Mouse (Mus musculus): ENCODE data around the gene Cdk11b. TPM values are rescaled to one million over a fixed set of nuclear protein-coding genes. Genes with fewer than 3 reads are reported as not detected.
"Not testable (repeated sequence)": the region's sequence is repeated elsewhere in the genome, so short reads cannot be mapped to it uniquely, and the experiment has no call there.

Cdk11b gene
- polyA plus RNA-seq, 1 experiment: 145 TPM

GRCm38 (mm10) chr4:155635766-155636499 is 11.3 kb downstream of the Cdk11b start:
- Histone ChIP-seq H3K4me3 (ENCODE audit: insufficient read depth, low read depth, low read length) (no peak overlapping the region), H3K27ac (ENCODE audit: insufficient read depth, low read depth, low read length) (no peak overlapping the region), H3K4me1 (ENCODE audit: control insufficient read depth, insufficient read depth, low read length) (no peaks in the 10 kb centered on the region)
- TF ChIP-seq CTCF (IDR thresholded peaks at IDR 0.05; ENCODE audit: insufficient read depth, low read depth, low read length) (no peak), POLR2A (IDR thresholded peaks at IDR 0.05; ENCODE audit: insufficient read depth, low read depth, low read length) (no peak)

GRCm38 (mm10) chr4:155643531-155643930 is 18.9 kb downstream of the Cdk11b start:
- no peak overlapping the region for H3K27ac ChIP-seq (ENCODE audit: insufficient read depth, low read depth, low read length)
- WGBS: 55% methylated on average over 1 of the region's 1 CpGs
- no peak overlapping the region for H3K4me3 ChIP-seq (ENCODE audit: insufficient read depth, low read depth, low read length)
- H3K4me1 ChIP-seq (ENCODE audit: control insufficient read depth, insufficient read depth, low read length): no peaks in the 10 kb centered on the region
- no peak for TF ChIP-seq CTCF (IDR thresholded peaks at IDR 0.05; ENCODE audit: insufficient read depth, low read depth, low read length)
- TF ChIP-seq POLR2A (IDR thresholded peaks at IDR 0.05; ENCODE audit: insufficient read depth, low read depth, low read length): no peak

GRCm38 (mm10) chr4:155645308-155645707 is 20.7 kb downstream of the Cdk11b start, which contains the start of gene Gm10563:
Gene Gm10563 (minus strand): TSS chr4:155645408.
- H3K4me1 ChIP-seq (ENCODE audit: control insufficient read depth, insufficient read depth, low read length); H3K27ac ChIP-seq (ENCODE audit: insufficient read depth, low read depth, low read length); H3K4me3 ChIP-seq (ENCODE audit: insufficient read depth, low read depth, low read length): not testable (repeated sequence)
- WGBS: 96% methylated on average over 2 of the region's 2 CpGs

DNA sequence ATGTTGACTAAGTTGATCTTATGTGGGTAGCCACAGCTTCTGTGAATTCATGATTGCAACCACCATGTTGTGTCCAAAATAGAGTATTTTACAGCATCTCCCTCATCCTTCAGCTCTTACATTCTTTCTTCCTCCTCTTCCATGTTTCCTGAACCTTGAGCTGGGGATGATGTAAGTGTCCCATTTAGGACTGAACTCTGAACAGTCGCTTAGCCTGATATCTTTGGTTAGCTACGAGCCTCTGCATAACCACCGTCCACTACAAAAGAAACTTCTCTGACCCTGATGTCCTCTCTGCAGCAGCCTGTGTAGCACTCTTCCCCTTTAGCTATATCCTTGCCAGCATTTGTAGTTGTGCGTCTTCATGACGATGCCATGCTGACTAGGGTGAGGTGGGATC is 21.1 kb downstream of the Cdk11b start:
- whole genome bisulfite sequencing: 92% methylated on average over 5 of the region's 5 CpGs
- no peaks in the 10 kb centered on the region for H3K4me1 ChIP-seq (ENCODE audit: control insufficient read depth, insufficient read depth, low read length)
- no peak overlapping the region for H3K4me3 ChIP-seq (ENCODE audit: insufficient read depth, low read depth, low read length)
- TF ChIP-seq CTCF (IDR thresholded peaks at IDR 0.05; ENCODE audit: insufficient read depth, low read depth, low read length) (no peak), POLR2A (IDR thresholded peaks at IDR 0.05; ENCODE audit: insufficient read depth, low read depth, low read length) (no peak)
- H3K27ac ChIP-seq (ENCODE audit: insufficient read depth, low read depth, low read length): no peak overlapping the region

GRCm38 (mm10) chr4:155649355-155649754 is 24.7 kb downstream of the Cdk11b start:
- 92% methylated on average over 11 of the region's 11 CpGs for WGBS
- H3K4me1 ChIP-seq (ENCODE audit: control insufficient read depth, insufficient read depth, low read length): peaks cover 16% of the 10 kb centered on the region
- H3K4me3 ChIP-seq (ENCODE audit: insufficient read depth, low read depth, low read length): no peak overlapping the region
- no peak for TF ChIP-seq CTCF (IDR thresholded peaks at IDR 0.05; ENCODE audit: insufficient read depth, low read depth, low read length)
- TF ChIP-seq POLR2A (IDR thresholded peaks at IDR 0.05; ENCODE audit: insufficient read depth, low read depth, low read length): no peak
- H3K27ac ChIP-seq (ENCODE audit: insufficient read depth, low read depth, low read length): no peak overlapping the region

DNA sequence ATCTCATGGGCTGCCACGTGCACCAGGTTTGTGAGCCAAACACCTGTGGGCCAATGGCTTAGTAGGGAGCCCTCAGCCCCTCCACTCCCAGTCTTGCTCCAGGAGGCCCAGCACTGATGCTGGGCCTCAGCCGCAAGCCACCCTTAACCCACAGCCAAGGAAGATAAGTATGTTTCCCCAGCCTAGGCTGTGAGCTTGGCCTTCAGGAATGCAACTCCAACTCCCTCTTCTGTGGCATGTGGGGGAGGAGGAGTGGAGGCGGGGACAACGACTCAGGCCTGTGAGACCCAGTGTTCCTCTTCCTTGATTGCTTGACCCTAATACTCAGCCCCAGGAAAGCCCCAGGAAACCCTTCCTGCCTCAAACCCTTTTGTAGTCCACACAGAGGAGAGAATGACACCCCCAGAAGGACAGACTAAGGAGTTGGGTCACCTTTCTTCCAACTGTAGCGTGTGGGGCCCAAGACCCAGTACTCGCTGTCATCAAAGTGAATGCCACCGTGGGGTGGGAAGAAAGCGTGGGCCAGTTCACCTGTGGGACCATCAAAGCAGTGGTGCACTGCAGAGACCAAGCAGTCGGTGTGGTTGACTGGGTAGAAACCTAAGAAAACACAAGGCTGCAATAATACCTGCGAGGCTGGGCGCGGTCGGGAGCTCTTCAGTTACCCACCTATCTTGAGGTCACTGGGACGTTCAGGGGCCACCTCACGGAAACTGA is 27.1 kb downstream of the Cdk11b start:
- WGBS: 74% methylated on average over 15 of the region's 15 CpGs
- Histone ChIP-seq H3K27ac (ENCODE audit: insufficient read depth, low read depth, low read length) (no peak overlapping the region), H3K4me1 (ENCODE audit: control insufficient read depth, insufficient read depth, low read length) (peaks cover 21% of the 10 kb centered on the region), H3K4me3 (ENCODE audit: insufficient read depth, low read depth, low read length) (no peak overlapping the region)
- no peak for TF ChIP-seq CTCF (IDR thresholded peaks at IDR 0.05; ENCODE audit: insufficient read depth, low read depth, low read length)
- TF ChIP-seq POLR2A (IDR thresholded peaks at IDR 0.05; ENCODE audit: insufficient read depth, low read depth, low read length): no peak

DNA sequence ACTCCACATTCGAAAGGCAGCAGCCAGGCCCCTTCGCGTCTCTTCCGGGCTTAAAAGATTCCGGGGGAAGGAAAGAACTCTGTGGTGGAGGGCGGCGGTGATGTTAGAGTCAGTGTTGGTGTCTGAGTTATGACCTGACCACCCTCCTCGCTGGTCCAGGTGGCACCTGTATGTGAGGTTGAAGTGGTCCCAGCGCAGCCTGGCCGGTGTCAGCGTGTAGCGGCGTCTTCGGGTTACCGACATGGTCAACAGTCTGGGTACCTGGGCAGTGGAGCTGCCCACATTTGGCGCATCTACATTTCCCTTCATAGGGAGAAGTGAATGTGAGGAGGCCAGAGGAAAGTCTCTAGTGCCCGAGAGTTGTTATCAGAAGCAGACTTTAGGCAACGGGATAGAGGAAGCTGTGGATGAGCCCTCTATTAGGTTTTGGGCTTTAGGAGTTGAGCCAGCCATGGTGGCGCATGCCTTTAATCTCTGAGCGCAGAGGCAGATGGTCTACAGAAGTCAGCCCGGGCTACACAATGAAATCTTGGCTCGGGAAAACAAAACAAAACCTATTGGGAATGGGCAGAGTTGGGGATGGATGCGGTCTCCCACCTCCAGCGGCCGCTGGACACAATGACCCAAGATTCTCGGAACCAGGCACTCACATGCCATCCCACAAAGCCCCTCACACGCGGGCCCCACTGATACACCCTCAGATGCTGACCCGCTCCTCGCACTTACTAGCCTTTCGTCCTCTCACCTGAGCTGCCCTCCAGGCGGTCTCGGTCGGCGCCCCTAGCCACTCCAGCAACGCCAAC is 27.8 kb downstream of the Cdk11b start:
- TF ChIP-seq POLR2A (IDR thresholded peaks at IDR 0.05; ENCODE audit: insufficient read depth, low read depth, low read length): no peak
- no peak; the same call in 1 of the 2 replicates for TF ChIP-seq CTCF (IDR thresholded peaks at IDR 0.05; ENCODE audit: insufficient read depth, low read depth, low read length)
- WGBS: 36% methylated on average over 36 of the region's 36 CpGs
- no peak overlapping the region for H3K27ac ChIP-seq (ENCODE audit: insufficient read depth, low read depth, low read length)
- H3K4me3 ChIP-seq (ENCODE audit: insufficient read depth, low read depth, low read length): peak overlapping the region; percentile 26
- H3K4me1 ChIP-seq (ENCODE audit: control insufficient read depth, insufficient read depth, low read length): peaks cover 21% of the 10 kb centered on the region

DNA sequence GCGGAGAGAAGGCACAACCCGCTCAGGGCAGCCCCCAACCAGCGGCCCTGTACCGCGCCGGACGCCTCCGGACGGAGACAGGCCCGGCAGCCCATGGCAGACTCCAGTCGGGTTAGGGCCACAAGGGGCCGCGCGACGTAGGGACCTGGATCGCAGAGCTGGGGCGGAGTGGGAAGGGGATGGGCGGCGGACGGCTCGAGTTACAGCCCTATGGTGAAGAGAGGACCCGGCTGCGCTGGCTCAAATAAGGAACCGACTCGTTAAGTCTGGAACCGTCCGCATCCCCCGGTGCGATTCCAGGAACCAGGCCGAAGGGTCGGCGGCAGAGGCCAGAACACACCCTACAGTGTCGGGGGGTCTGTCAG is 28.4 kb downstream of the Cdk11b start, which contains the start of gene Mmp23:
Mmp23 (minus strand) TSS at position 299 of the 365 bp plus-strand sequence.
- WGBS: 5% methylated on average over 33 of the region's 33 CpGs
- TF ChIP-seq CTCF (IDR thresholded peaks at IDR 0.05; ENCODE audit: insufficient read depth, low read depth, low read length): 0 out of 2 replicates have a peak, but pooled peaks have one; percentile 5
- TF ChIP-seq POLR2A (IDR thresholded peaks at IDR 0.05; ENCODE audit: insufficient read depth, low read depth, low read length): no peak
- Histone ChIP-seq H3K27ac (ENCODE audit: insufficient read depth, low read depth, low read length) (no peak within 1 kb of the TSS), H3K4me3 (ENCODE audit: insufficient read depth, low read depth, low read length) (peak within 1 kb of the TSS; percentile 26), H3K4me1 (ENCODE audit: control insufficient read depth, insufficient read depth, low read length) (peaks cover 21% of the 10 kb centered on the region)

Data from olfactory bulb, adult 2 months (tissue).